Mouse (Mus musculus) monocyte, adult 2 months (primary cell): ENCODE results near the gene Slc2a5.

Experiments
- DNase-seq, 2 experiments: peaks; one replicate each; pipeline ENCODE4 v3.0.0; 2022; ENCODE audit warnings: low spot score in 2 of 2, low read depth in 1 of 2

The Slc2a5 gene

DNA sequence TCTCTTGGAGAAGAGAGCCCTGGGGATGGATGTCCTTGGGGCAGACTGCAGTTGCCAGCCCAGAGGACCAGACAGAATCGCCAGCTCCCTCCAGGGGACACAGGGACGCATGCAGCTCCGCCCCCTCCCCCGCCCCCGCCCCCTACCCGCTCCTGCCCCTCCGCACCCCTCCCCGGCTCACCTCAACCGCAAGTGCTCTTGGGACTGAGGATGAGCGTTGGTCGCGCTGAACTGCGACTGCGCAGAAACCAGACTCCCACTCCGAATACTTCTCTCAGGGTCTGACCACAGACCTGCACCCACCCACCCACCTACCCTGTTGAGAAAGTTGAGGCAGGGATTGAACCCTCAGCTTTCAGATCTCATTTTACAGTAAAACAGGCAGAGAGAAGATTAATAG lies at the start of gene Slc2a5:
Gene Slc2a5, plus strand, starts transcription at position 229 of the 400 bp plus-strand sequence.
- no peak for DNase-seq

DNA sequence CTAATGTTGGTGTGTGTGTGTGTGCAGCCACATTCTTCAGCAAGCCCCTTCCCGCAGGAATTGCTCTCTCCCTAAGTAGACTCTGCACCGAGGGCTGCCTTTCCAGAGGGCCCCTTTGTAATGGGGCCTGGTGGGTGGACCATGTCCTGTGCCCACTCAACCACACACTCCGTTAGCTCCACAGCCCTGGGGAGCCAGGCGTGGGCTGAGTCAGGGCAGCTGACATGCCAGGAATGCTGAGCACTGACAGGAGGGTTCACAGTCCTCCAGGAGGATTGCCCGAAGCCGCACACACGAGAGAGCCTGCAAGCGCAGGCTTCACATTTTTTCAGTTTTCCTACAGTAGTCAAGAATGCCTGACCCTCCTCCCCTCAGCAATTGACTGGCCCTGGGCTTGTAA lies 48.9 kb upstream of the Slc2a5 start:
- no peak for DNase-seq

DNA sequence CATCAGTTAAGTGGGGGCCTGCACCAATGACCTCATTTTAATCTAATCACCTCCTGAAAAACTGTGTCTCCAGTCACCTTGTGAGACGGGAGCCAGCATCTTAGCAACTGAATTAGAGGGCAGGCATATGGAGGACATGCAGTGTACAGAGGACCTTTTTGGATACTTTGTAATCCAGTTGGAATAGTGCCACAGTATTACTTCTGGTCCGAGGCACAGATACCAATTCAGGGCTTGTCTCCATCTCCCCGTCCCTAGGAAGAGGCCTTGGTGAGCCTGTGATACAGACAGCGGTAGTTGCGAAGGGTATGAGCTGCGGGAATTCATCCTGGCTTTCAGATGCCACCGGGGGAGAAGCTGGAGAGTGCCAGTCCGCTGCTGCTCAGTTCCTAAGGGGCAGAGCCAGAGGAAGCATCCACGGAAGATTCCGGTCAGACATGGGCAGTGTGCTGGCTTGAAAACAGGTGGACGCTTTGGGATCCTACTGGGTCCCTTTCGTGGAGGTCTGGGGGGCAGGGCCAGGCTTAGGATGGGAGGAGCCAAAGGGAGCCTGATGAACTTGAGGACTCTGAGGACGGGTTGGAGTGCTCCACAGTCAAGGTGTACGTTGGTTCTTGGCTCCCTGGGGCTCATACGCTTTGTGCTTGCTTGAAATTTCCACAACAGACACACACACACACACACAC lies 46.5 kb upstream of the Slc2a5 start:
- DNase-seq, result no peak

DNA sequence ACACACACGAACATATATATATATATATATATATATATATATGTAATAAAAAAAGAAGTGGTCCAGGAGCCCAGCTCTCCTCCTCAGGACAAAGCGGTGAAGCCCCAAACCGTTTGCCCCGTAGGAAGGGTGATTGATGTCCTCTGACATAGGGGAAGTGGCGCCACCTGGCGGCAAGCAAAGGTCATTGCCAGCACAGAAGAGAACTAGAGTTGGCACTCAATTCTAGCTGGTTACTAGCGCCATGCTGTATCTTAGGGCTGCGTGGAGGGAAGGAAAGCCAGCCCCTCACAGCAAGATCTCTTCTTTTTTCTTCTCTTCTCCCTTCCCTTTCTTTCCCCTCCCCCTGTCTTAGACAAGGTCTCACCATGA lies 46.0 kb upstream of the Slc2a5 start:
- peak in 1 of 2 experiments; percentile 36 for DNase-seq

DNA sequence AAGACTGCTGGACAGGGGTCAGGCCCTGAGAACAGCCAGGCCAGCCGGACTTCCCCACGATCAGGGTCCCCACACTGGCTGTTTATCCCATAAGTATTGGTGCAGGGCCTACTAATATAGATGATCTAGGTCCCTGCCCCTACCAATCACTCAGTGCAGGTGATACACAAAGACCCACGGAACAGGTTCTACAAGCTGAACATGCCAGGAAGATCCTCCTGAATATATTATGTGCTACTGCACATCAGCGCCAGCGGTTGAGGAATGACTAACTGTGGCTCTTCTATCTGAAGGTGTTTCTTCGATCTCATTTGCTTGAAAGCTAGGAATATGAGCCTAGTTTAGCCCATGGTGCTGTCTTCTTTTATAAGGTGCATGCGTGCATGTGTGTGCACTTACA lies 43.7 kb upstream of the Slc2a5 start:
- DNase-seq, result no peak

DNA sequence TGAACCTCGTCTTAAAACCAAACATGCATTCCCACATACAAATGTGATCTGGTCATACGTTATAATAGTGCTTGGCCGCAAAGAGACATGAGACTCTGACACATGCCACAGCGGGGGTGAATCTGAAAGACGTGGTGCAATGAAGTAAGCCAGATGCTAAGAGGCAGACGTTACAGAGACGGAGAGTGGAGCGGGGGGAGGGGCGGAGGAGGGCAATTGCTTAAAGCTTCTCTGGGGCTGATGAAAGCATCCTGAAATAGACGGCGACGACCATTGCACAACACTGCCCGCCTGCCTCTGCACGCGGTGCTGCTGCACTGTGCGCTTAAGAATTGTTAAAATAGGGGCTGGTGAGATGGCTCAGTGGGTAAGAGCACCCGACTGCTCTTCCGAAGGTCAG lies 42.9 kb upstream of the Slc2a5 start:
- peak; percentile 20 to 47 for DNase-seq

DNA sequence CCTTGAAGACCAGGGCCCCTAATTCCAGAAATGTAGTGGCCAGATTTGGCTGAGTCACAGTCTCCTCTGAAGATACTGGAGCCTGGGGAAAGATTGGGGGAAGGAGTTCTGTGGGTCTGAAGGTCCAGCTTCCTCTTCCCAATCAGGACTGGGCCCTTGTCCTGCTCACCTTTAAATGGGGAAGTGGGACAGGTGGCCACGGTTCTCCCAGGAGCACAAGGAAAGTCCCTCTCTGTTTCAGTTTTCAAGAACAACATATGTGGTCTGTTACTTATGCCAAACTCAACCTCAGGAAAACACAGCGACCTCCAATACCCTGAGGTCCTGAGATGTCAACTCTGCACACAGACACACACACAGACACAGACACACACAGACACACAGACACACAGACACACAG lies 40.4 kb upstream of the Slc2a5 start:
- DNase-seq, result no peak

DNA sequence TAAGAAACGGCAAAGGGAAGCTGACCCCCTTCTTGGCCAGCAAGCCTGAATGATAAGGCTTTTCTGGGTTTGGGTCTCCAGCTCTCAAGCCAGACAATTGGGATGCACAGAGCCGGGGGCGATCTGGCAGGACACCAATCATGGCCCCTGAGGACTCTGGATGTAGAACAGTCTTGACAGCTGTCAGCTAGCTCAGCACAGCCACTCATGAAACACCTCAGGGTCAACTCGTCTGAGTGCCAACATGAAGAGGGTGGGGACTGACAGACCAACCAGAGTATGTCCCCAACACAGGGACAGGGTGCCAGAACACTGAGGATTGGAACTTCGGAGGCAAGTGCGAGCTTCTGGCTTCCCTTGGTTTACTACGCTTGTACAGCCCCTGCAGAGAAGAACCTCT lies 39.8 kb upstream of the Slc2a5 start:
- DNase-seq, result no peak

DNA sequence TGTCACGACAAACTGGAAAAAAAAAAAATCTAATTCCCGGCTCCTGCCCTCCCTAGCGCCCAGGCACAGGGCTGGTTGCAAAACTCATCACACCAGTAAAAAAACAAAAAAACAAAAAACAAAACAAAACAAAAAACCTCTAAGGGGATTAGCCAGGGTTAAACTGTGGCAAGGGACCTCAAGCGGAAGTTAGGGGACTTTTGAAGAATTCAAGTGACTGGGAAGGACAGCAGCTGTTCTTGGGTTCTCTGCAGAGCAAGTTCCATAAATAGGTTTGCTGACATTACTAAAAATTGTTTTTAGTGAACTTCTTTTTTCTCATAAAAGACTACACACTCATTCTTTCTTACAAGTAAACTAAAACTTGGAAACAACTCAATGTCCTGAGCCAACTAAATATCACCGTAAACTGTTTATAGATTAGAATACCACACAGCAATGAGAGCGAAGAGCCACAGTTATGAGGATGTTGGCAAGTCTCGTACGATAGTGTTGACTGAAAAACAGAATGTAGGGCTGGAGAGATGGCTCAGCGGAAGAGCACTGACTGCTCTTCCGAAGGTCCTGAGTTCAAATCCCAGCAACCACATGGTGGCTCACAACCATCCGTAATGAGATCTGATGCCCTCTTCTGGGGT lies 38.6 kb upstream of the Slc2a5 start:
- no peak for DNase-seq

DNA sequence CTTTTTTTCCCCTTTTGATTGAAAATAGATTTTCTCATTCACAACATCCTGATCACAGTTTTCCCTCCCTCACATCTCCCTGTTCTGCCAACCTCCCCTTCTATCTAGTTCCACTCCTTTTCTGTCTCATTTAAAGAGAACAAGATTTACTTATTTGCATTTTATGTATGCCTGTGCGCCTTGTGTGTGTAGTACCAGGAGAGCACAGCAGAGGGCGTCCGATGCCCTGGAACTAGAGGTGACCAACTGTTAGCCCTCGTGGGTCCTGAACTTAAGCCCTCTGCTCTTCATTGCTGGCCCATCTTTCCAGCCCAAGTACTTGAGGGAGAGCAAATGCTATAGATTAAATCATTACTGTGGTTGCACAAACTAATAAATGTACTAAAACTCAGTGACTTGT lies 33.7 kb upstream of the Slc2a5 start:
- DNase-seq, result no peak

DNA sequence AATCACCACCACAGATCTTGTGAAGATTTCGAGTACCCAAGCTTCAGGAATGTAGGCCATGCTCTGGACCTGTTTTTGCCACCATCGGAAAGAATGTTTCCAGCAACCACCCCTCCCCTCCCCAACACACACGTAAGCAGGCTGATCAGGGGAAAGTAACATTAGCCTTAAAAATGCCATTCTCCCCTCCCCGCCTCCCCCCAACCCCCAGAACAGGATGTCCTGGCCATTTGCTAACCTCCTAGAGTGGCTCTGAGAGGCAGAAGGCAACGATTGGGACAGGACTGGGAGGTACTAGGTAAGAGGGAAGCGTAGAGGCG lies 32.3 kb upstream of the Slc2a5 start:
- DNase-seq, result no peak

DNA sequence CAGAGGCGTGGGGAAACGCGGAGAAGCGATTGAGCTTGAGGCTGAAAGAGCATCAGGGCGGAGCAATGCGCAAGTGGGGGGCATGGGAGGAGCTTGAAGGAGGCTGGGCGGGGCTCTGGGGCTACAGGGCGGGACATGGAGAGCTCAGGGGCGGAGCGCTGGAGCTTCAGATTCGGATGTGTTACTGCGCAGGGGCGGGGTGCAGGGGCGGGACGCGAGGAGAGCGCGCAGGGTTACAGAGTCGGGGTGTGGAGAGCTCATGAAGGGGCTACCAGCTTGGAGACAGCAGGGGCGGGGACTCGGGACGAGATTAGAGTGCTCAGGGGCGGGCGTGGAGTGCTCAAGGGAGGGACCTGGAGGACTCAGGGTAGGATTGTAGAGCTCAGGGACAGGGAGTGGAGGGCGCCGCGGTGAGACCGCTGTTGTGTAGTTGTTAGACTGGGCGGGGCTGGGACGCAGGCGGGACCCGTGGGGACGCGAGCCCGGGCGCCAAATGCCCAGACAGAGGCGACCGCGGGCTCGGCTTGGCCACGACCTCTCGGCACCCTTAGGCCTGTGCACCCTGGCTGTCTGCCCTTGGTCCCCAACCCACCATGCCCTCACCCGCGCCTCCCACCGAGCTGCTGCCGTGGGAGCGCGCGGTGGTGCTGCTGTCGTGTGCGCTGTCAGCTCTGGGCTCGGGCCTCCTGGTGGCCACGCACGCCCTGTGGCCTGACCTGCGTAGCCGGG lies 31.8 kb upstream of the Slc2a5 start, which contains the start of gene Gpr157:
Gene Gpr157, plus strand, starts transcription at position 205 of the 729 bp plus-strand sequence.
- peak; percentile 66 to 79 for DNase-seq

DNA sequence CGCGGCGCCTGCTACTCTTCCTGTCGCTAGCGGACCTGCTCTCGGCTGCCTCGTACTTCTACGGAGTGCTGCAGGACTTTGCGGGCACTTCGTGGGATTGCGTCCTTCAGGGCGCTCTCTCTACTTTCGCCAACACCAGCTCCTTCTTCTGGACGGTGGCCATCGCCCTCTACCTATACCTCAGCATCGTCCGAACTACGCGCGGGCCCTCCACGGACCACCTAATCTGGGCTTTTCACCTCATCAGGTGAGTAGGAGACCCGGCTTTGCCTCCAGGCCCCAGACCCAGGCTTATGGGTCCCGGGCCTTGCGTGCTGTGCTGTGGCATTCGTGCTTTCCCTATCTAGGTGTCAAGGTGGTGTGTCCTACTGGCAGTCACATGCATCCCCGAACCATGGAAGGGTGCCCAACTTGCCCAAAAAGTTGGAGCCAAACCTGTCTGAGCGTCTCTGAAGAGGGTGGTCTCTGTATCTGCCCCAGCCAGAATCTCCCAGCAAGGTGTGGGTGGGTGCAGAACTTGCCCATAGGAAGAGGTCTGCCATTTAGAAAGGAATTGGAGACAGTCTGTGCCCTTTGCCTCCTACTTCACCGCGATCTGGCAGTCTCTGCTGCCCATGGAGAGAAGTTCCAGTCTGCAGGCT lies 31.1 kb upstream of the Slc2a5 start:
- no peak for DNase-seq

DNA sequence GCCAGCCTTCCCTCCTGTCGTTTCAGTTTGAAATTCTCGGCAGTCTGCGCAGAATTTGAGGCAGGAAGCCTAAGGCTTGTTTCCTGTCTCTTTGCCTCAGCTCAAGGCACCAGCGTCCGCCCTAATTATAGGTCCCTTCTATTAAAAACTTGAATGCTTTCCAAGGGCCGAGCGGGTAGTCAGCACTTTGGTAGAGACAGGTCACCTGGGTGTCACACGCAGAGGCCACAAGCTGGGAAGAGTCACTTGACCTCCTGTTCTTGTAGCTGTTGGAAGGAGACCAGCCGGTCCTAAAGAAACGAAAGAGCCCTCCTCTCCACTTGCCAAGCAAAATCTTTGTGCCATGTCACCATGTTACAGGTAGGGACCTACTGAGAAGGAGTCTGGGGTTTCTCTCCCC lies 30.0 kb upstream of the Slc2a5 start:
- DNase-seq, result no peak

DNA sequence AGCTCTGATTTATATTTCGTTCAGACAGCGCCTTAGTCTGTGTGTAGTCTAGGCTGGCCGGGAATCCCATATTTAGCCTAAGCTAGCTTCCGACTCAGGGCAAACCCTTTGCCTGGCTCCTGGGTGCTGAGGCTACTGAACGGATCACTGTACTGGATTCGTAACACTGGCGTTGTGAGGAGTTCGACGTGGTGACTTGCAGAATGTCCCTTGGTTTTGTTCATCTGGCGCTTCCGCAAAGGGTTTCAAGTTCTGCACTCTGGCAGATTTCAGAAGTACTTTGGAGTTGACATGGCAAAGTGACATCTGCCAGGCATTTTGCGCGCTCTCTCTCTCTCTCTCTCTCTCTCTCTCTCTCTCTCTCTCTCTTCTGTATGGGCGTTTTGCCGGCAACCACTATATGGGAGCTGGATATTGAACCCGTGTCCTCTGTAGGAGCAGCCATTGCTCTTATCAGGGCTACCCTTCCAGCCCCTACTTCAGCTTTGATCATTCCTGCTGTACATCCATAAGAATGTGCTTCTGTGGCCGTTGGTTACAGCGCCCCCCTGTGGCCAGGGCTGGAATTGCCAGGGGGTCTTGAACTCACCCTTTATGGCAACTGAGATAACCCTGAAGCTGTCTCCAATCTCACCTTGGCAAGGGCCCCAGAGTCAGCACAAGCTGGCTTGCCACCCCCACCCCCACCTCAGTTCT lies 27.0 kb upstream of the Slc2a5 start:
- peak in 1 of 2 experiments; percentile 16 for DNase-seq

DNA sequence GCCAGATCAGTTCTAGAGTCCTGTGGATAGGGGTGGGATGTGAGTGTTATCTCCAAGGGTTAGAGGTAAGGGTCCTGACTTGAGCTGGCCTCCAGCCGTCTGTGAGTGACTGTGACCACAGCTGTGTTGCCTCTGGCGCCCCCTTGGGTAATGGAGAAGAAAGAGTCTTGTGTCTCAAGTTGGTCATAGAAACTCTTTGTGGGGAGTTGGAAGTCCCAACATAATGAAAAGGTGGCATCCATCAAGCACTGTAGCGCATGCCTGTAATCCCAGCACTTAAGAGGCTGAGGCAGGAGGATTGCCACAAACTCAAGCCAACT lies 26.5 kb upstream of the Slc2a5 start:
- no peak for DNase-seq

DNA sequence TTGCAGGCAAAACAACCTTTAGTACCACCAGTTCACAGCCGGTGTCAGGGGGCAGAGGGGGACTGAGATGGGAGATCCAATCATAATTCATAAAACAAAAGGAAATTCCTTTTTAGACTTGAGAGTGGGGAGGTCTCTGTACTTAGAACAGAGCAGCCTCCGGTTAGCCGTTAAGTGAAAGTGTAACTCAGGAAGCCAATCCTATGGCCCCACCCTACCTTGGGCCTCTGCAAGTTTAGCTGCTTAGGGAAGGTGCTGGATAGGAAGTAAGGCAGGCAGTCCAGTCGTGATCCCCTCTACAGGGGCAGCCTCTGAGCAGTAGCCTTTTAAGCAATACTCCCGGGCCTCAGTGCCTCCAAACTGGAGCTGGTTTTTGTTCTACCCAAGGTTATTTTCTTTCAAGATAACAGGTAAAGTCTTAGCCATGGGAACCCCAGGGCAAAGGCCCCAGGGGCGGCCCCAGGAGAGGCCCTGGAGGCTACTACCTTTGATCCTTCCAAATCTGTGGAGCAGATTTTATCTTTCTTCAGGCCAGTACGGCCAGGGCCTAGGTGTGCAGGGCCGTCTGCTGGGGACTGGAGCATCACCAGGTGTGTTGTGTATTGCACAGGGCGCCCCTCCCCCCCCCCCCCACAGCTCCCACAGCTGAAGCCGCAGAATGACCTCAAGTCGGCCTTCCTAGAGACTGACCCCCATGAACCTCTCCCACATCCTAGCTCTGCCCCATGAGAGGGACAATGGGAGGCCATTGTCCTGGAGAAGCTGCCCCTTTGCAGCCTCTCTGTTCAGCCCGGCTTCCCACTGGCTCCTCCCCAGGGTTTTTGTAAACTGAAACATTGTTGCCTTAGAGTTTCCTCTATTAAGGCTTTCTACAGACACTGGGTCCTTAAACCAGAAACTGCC lies 25.3 kb upstream of the Slc2a5 start:
- no peak for DNase-seq

DNA sequence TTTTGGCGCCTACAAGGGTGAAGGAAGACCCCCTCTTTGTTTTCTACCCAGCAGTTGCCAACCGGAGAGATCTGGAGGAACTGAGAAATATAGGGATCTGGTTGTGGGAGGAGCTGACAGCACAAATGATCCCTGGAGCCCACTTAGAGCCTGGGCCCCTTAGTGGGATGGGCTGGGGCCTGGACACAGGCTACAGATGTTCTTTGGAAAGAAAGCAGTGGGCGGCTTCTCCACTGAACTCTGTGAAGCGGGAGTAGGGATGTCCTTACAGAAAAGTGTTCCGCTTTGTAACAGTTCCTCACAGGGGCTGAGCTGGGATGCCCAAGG lies 24.7 kb upstream of the Slc2a5 start:
- DNase-seq, result no peak

DNA sequence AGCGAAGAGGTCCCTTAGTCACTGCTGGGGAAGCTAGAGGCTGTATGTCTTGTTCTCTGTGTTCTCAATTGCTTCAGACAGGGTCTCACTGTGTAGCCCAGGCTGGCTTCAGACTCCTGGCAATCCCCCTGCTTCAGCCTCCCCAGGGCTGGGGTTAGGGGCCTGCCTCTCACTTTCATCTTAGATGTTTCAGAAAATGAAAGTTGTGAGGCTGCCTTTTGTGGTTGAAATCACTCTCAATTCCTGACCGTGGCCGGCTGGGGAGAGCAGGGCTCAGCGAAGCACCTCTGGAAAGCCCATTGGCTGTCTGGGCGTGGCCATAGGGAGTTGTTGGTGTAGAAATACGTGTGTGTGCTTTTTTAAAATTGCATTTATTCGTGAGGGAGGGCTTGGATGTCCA lies 22.8 kb upstream of the Slc2a5 start:
- DNase-seq, result no peak

DNA sequence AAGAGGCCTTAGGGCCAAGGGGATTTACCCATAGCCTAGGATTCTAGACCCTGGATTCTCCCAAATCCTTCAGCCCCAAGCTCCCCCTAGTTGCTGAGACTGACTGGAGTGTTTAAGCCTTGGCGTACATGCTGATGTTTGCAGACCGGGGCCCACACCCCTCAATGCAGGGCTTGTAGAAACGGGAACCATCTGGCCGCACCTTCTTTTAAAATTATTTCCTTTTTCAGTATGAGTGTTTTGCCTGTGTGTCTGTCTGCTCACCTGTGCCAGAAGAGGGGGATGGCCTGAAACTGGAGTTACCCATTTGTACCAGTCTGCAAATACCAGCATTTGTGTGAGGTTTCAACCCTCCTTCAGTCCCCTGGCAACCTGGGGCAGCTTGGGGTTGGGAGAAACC lies 21.2 kb upstream of the Slc2a5 start:
- no peak for DNase-seq

DNA sequence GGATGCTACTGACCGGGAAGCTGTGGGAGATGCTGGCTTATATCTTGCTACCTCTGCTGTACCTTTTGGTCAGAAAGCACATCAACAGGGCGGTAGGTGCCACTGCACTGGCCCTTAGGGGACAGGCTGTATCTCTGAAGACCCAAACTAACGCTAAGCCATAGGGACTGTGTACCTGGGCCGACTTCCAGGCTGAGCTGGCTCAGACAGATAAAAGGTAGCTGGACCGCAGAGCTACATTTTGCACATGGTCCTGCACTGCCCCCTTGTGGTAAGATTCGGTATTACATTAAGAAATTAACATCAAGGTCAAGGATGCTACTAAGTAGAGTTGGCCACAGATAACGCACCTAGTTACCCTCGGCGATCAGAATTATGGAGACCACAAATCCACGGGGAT lies 20.2 kb upstream of the Slc2a5 start:
- peak in 1 of 2 experiments; percentile 31 for DNase-seq
